Mouse (Mus musculus): Measurements from ENCODE around the gene Ugt1a9.

- TF ChIP-seq CTCF (IDR thresholded peaks at IDR 0.05; ENCODE audit: low read depth) (no peak), EP300 (optimal IDR thresholded peaks at IDR 0.05) (no peak)
Measured at GRCm38 (mm10) chr1:88257681-88258080, 187.1 kb downstream of the Ugt1a9 start.

Measured in stomach, postnatal 0 days (tissue).